Mouse (Mus musculus): ENCODE data around the gene Enah.

DNA sequence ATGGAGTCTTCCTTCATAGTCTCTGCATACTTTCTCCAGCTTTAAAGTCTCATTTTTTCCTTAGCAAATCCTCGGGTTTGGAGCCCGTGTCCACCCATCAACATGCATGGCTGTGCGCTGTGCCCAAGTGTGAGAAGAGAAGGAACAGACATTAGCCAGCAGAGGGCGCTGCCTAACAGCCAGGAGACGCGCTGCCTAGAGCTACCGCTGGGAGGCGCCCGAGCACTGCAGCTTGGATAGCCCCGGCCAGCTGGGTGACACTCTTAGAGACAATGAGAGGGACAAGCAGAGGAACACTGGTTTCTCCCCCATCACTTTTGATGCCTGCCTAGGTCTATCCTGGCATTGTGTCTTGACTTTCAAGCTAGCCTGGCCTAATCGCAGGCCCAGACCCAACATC, 131.0 kb downstream of the Enah start:
- peak; percentile 100 for TF ChIP-seq CTCF (IDR thresholded peaks at IDR 0.05; ENCODE audit: borderline replicate concordance, extremely low read depth, insufficient read depth, insufficient read length)
- no peak for TF ChIP-seq POLR2A (IDR thresholded peaks at IDR 0.05; ENCODE audit: borderline replicate concordance, extremely low read depth, insufficient read depth, insufficient read length, poor library complexity, severe bottlenecking)
